Mouse (Mus musculus) heart, postnatal 0 days (tissue): Measurements from ENCODE around the gene Gm6899. TPM values are rescaled to one million over a fixed set of nuclear protein-coding genes. Genes with fewer than 3 reads are reported as not detected.

Experiments used
- ATAC-seq: fragments of 200-750 bp; cut with Nextera tagmentation; 2 replicates; pipeline ENCODE4 v1.8.0; 2017; ENCODE audit warnings: low read depth, moderate number of reproducible peaks, moderate library complexity; ENCODE audit not compliant: insufficient read depth
- DNase-seq: peaks from one replicate; pipeline ENCODE4 v3.0.0-alpha.2; 2016; ENCODE audit warnings: low spot score
- H3K27ac ChIP-seq: fragments of 300-500 bp; sonication (generic); 2 replicates; pipeline ENCODE4 v1.5.1; 2014; ENCODE audit warnings: low read depth, mild to moderate bottlenecking
- H3K27me3 ChIP-seq: fragments of 300-500 bp; sonication (generic); 2 replicates; pipeline ENCODE4 v1.6.1; 2014; ENCODE audit warnings: low read length, mixed read lengths; ENCODE audit not compliant: control insufficient read depth, insufficient read depth
- H3K36me3 ChIP-seq: fragments of 300-500 bp; sonication (generic); replicated peaks from 2 replicates; pipeline ENCODE4 v1.6.1; 2014; ENCODE audit warnings: low read length, mixed read lengths; ENCODE audit not compliant: control insufficient read depth, insufficient read depth
- H3K4me1 ChIP-seq: fragments of 300-500 bp; sonication (generic); 2 replicates; pipeline ENCODE4 v1.6.1; 2014; ENCODE audit warnings: antibody characterized with exemption; ENCODE audit not compliant: control insufficient read depth, insufficient read depth
- H3K4me2 ChIP-seq: fragments of 300-500 bp; sonication (generic); 2 replicates; pipeline ENCODE4 v1.6.1; 2014; ENCODE audit warnings: low read depth, mild to moderate bottlenecking, low read length, moderate library complexity
- H3K4me3 ChIP-seq: fragments of 300-500 bp; sonication (generic); 2 replicates; pipeline ENCODE4 v1.5.1; 2014; ENCODE audit warnings: low read depth, low read length
- H3K9ac ChIP-seq: fragments of 300-500 bp; sonication (generic); replicated peaks from 2 replicates; pipeline ENCODE4 v1.6.1; 2014; ENCODE audit warnings: low read depth, low read length, mixed read lengths
- H3K9me3 ChIP-seq: fragments of 300-500 bp; sonication (generic); replicated peaks from 2 replicates; pipeline ENCODE4 v1.6.1; 2016; ENCODE audit warnings: low read length; ENCODE audit not compliant: control insufficient read depth
- CTCF ChIP-seq: IDR thresholded peaks from 2 replicates; pipeline ENCODE4 v1.5.1; 2016; ENCODE audit warnings: antibody characterized with exemption, control low read depth, low read depth
- EP300 ChIP-seq: IDR thresholded peaks from 2 replicates; pipeline ENCODE4 v1.6.1; 2016; ENCODE audit warnings: antibody characterized with exemption, low read depth
- WGBS: fragments of 180-500 bp; shearing (Covaris S2); extraction: QIAGEN DNeasy Blood & Tissue Kit; methylation state at CpG from one replicate; pipeline ENCODE4 v1.1.7; 2014; 5-methylcytosine and 5-hydroxymethylcytosine counted together
- polyA plus RNA-seq: library from polyadenylated mRNA; unstranded; fragments of >200 nt; fragmentation: Nextera tagmentation; extraction: Ambion mirVana; gene quantifications from 2 replicates; pipeline ENCODE4 v1.2.1, GENCODE M21; 2015
- total RNA-seq: library from RNA; depleted of rRNA; stranded (reverse); fragments of >200 nt; gene quantifications from 2 replicates; pipeline ENCODE4 v1.2.3, GENCODE M21; 2014; ENCODE audit warnings: low replicate concordance

Gm6899 gene
- total and polyA plus RNA-seq, 2 experiments from 2014 or later = not detected

DNA sequence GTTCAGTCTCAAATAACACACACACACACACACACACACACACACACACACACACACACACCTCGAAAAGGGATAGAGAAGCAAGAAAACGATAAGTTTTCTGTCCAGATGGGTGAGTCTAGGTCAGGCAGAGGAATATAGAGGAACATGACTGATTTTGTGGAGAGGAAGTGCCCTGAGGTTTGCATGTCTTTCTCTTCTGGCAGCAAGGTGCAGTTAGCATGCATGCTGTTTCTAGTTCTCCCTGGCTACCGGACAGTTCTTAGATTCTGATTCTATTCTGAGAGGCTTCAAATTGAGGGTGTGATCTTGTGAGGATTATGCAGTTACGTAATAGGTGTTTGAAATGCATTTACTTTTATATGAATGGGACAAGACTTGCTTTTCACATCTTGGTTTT is 7.7 kb downstream of the Gm6899 start:
- DNase-seq = no peak
- H3K4me3 ChIP-seq = no peak overlapping the region

GRCm38 (mm10) chr11:26601571-26602175 is 8.6 kb downstream of the Gm6899 start:
- H3K4me3 ChIP-seq = no peak overlapping the region
- H3K4me2 ChIP-seq = no peak overlapping the region
- ATAC-seq (no peak), DNase-seq (no peak)
- H3K36me3 ChIP-seq = no peaks in the 10 kb centered on the region
- H3K9ac ChIP-seq = no peak overlapping the region
- no peaks in the 10 kb centered on the region for H3K4me1 ChIP-seq
- no peaks in the 10 kb centered on the region for H3K9me3 ChIP-seq
- WGBS = 75% methylated on average over 2 of the region's 2 CpGs
- no peak overlapping the region for H3K27ac ChIP-seq
- no peaks in the 10 kb centered on the region for H3K27me3 ChIP-seq
- TF ChIP-seq EP300 = no peak
- no peak for TF ChIP-seq CTCF

More for the DNA sequence above, 7.7 kb downstream of the Gm6899 start:
- H3K9ac ChIP-seq = no peak overlapping the region
- ATAC-seq = no peak
- H3K36me3 ChIP-seq = no peaks in the 10 kb centered on the region
- no peaks in the 10 kb centered on the region for H3K9me3 ChIP-seq
- 74% methylated on average over 4 of the region's 4 CpGs for WGBS
- H3K4me1 ChIP-seq = no peaks in the 10 kb centered on the region
- H3K27ac ChIP-seq = no peak overlapping the region
- TF ChIP-seq CTCF = no peak
- no peak for TF ChIP-seq EP300
- no peaks in the 10 kb centered on the region for H3K27me3 ChIP-seq
- H3K4me2 ChIP-seq = no peak overlapping the region

DNA sequence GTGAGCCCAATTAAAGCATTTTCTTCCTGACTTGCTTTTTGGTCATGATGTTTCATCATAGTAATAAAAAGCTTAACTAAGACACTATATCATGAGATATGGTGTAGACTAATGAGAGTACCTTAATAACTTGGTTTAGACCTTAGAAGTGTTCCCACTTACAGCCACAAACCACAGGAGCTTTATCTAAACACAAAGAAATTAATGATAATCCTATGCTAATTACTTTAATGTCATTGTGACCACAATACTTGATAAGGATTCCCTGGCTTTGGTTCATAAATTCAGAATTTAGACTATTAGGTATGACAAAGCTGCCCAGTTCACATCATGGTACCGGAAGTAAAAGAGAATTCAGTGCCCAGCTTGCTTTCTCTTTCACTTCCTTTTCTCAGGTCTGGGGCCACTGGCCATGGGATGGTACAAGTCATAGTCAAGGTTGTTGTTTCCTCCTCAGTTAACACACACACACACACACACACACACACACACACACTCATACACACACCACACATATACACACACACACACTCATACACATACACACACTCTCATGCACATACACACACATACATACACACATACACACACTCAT is 11.1 kb downstream of the Gm6899 start:
- Histone ChIP-seq H3K4me1 (no peaks in the 10 kb centered on the region), H3K27me3 (no peaks in the 10 kb centered on the region), H3K4me3 (no peak overlapping the region), H3K9ac (no peak overlapping the region), H3K9me3 (no peaks in the 10 kb centered on the region), H3K4me2 (no peak overlapping the region), H3K36me3 (no peaks in the 10 kb centered on the region), H3K27ac (no peak overlapping the region)
- no peak for TF ChIP-seq CTCF
- no peak for TF ChIP-seq EP300
- ATAC-seq (no peak), DNase-seq (no peak)
- WGBS = 87% methylated on average over 1 of the region's 1 CpGs

DNA sequence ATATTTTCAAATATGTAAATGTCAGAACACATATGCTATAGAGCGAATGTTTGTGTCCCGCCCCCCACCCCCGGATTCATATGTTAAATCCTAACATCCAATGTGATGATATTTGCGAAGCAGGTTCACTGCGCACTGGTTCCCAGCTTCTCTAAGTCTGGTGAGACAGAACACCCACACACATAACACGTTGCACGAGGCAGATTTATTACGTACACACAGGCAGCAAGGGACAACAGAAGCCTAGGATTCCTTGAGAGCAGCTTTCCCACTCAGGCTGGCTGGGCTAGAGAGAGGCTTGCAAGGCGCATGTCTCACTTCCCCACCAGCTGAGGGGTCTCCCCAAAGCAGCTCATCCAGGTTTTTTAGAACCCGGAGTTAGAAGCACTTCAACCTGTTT is 15.8 kb downstream of the Gm6899 start:
- Histone ChIP-seq H3K9me3 (no peaks in the 10 kb centered on the region), H3K4me1 (no peaks in the 10 kb centered on the region), H3K4me3 (no peak overlapping the region), H3K9ac (no peak overlapping the region), H3K27ac (no peak overlapping the region), H3K4me2 (no peak overlapping the region), H3K36me3 (no peaks in the 10 kb centered on the region), H3K27me3 (no peaks in the 10 kb centered on the region)
- DNase-seq (no peak), ATAC-seq (no peak)
- TF ChIP-seq EP300 (no peak), CTCF (no peak)
- 74% methylated on average over 10 of the region's 10 CpGs for WGBS

DNA sequence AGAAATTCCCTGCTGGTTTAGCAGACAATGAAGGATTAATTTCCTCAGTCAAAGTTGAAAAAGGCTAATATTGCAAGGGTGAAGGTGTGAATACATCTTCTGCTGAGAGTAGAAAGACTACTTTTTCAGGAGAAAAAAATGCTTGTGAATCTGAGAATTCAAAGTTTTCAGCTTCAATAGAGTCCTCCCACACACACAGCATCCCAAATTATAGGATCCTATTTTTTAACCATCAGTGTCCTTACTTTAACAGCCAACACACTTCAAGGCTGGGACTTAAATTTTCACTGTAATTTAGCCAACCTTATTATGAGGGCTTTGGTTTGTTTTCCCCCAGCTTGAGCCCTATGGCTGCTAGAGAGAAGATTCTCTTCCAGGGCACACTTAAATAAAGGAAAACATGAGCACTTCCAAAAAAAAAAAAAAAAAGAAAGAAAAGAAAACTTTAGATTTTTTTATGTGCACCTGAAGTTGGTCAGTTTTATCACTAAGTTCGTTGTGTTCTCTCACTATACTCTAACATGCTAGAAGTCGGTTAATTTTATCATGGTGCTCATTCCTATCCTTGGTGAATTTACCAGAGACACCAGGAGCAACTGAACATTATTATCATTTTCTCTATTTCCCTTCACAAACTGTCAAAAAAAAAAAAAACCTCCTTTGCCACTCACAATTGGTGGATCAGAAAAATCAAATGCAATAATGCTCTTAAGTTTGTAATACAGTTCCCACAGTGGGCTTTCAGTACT is 25.6 kb downstream of the Gm6899 start:
- WGBS = 68% methylated on average over 2 of the region's 2 CpGs
- H3K27ac ChIP-seq = no peak overlapping the region
- H3K4me3 ChIP-seq = no peak overlapping the region
- H3K9me3 ChIP-seq = no peaks in the 10 kb centered on the region
- H3K9ac ChIP-seq = no peak overlapping the region
- ATAC-seq = no peak
- no peaks in the 10 kb centered on the region for H3K4me1 ChIP-seq
- H3K36me3 ChIP-seq = no peaks in the 10 kb centered on the region
- H3K4me2 ChIP-seq = no peak overlapping the region
- no peak for DNase-seq
- no peaks in the 10 kb centered on the region for H3K27me3 ChIP-seq
- TF ChIP-seq CTCF (no peak), EP300 (no peak)
